Comparison of ENCODE assay signal across 8 mouse cellular contexts in genomic region chr2:48441296-48441990, GRCm38 (mm10).
A peak's percentile ranks its signal among the peaks of the same experiment; 100 is the strongest.
DNase-seq lines count a peak whose midpoint lies in the region; ATAC-seq and TF ChIP-seq lines count a peak whose summit lies in the region.

No protein-coding gene starts in this region.

- H3K9me3 ChIP-seq in intestine, postnatal 0 days (ENCODE audit: control insufficient read depth): no peaks in the 10 kb centered on the region
- no peaks in the 10 kb centered on the region for H3K9me3 ChIP-seq in liver, postnatal 0 days (ENCODE audit: low read length)
- no peaks in the 10 kb centered on the region for H3K9me3 ChIP-seq in stomach, embryonic 15.5 days

- H3K36me3 ChIP-seq in C2C12 (ENCODE audit: control insufficient read depth, insufficient read depth): no peaks in the 10 kb centered on the region
- no peaks in the 10 kb centered on the region for H3K36me3 ChIP-seq in intestine, postnatal 0 days (ENCODE audit: control insufficient read depth, insufficient read depth)
- H3K36me3 ChIP-seq in liver, postnatal 0 days (replicated peaks; ENCODE audit: insufficient read depth, low read length): no peaks in the 10 kb centered on the region
- no peaks in the 10 kb centered on the region for H3K36me3 ChIP-seq in stomach, embryonic 15.5 days

- no peak overlapping the region for H3K9ac ChIP-seq in intestine, postnatal 0 days (ENCODE audit: low read depth, low read length)
- no peak overlapping the region for H3K9ac ChIP-seq in liver, postnatal 0 days (replicated peaks)
- no peak overlapping the region for H3K9ac ChIP-seq in stomach, embryonic 15.5 days

- 27% methylated on average over 11 of the region's 11 CpGs for WGBS in intestine, postnatal 0 days
- WGBS in liver, postnatal 0 days (ENCODE audit: insufficient replicate concordance): 67% methylated on average over 11 of the region's 11 CpGs
- 33% methylated on average over 11 of the region's 11 CpGs for whole genome bisulfite sequencing in stomach, embryonic 15.5 days

- no peak for TF ChIP-seq EP300 in liver, postnatal 0 days (IDR thresholded peaks at IDR 0.05; ENCODE audit: low read depth)

- H3K27ac ChIP-seq in intestine, postnatal 0 days (ENCODE audit: low read depth, low read length): peak overlapping the region; percentile 75
- no peak overlapping the region for H3K27ac ChIP-seq in liver, postnatal 0 days (ENCODE audit: low read depth)
- H3K27ac ChIP-seq in stomach, embryonic 15.5 days: peak overlapping the region; percentile 77

- intact Hi-C loops in left cerebral cortex, postnatal 10 days (cut with DNase I): no loop called here

- H3K4me2 ChIP-seq in intestine, postnatal 0 days (replicated peaks; ENCODE audit: low read depth): peak overlapping the region; percentile 53
- H3K4me2 ChIP-seq in liver, postnatal 0 days (ENCODE audit: low read depth, low read length): 0 out of 2 replicates have a peak overlapping the region, but pooled peaks have one; percentile 7
- peak overlapping the region; percentile 27; the same call in 1 of the 2 replicates for H3K4me2 ChIP-seq in stomach, embryonic 15.5 days

- H3K79me3 ChIP-seq in C2C12 (ENCODE audit: low read depth): no peaks in the 10 kb centered on the region

- no peak for TF ChIP-seq CTCF in C2C12 (IDR thresholded peaks at IDR 0.05; ENCODE audit: control insufficient read depth, insufficient read depth, insufficient read length)
- TF ChIP-seq CTCF in intestine, postnatal 0 days (IDR thresholded peaks at IDR 0.05; ENCODE audit: low read depth): peak; percentile 51
- no peak for TF ChIP-seq CTCF in liver, postnatal 0 days (IDR thresholded peaks at IDR 0.05; ENCODE audit: low read depth)

- peak; percentile 52 for DNase-seq in embryo, embryonic 11 days
- peak; percentile 25 for DNase-seq in liver, postnatal 0 days
- no peak for DNase-seq in cerebellum, postnatal 4 days (ENCODE audit: low spot score in 2 of 2)
- no peak for DNase-seq in left cerebral cortex, postnatal 10 days (ENCODE audit: extremely low spot score in 1 of 2, low spot score in 2 of 2)

- no peaks in the 10 kb centered on the region for H3K79me2 ChIP-seq in C2C12 (ENCODE audit: control insufficient read depth, insufficient read depth)

- ATAC-seq in intestine, postnatal 0 days: peak; percentile 87
- peak; percentile 62 for ATAC-seq in liver, postnatal 0 days
- ATAC-seq in stomach, embryonic 15.5 days (ENCODE audit: insufficient read depth, low FRiP score, low read depth): peak; percentile 92
- ATAC-seq in megakaryocyte, adult 5-6 weeks (ENCODE audit: poor library complexity, severe bottlenecking): no peak

- peaks cover 4% of the 10 kb centered on the region; the same call in 1 of the 2 replicates for H3K4me1 ChIP-seq in intestine, postnatal 0 days (replicated peaks; ENCODE audit: control insufficient read depth, insufficient read depth, low read length)
- H3K4me1 ChIP-seq in liver, postnatal 0 days (ENCODE audit: insufficient read depth): no peaks in the 10 kb centered on the region
- H3K4me1 ChIP-seq in stomach, embryonic 15.5 days: 0 out of 2 replicates have a peak, but pooled peaks cover 7% of the 10 kb centered on the region

- no peaks in the 10 kb centered on the region for H3K27me3 ChIP-seq in C2C12 (ENCODE audit: control insufficient read depth, insufficient read depth, insufficient read length)
- H3K27me3 ChIP-seq in intestine, postnatal 0 days (replicated peaks; ENCODE audit: control insufficient read depth, insufficient read depth, low read length): no peaks in the 10 kb centered on the region
- no peaks in the 10 kb centered on the region for H3K27me3 ChIP-seq in liver, postnatal 0 days (ENCODE audit: insufficient read depth, low read length)
- no peaks in the 10 kb centered on the region for H3K27me3 ChIP-seq in stomach, embryonic 15.5 days (replicated peaks)

- no peak overlapping the region for H3K4me3 ChIP-seq in C2C12 (ENCODE audit: insufficient read depth, poor library complexity, severe bottlenecking)
- peak overlapping the region; percentile 16; the same call in 1 of the 2 replicates for H3K4me3 ChIP-seq in intestine, postnatal 0 days (ENCODE audit: low read depth, low read length)
- H3K4me3 ChIP-seq in liver, postnatal 0 days (ENCODE audit: low read depth, low read length): no peak overlapping the region
- no peak overlapping the region for H3K4me3 ChIP-seq in stomach, embryonic 15.5 days (replicated peaks)

- no peak overlapping the region for H3ac ChIP-seq in C2C12 (ENCODE audit: control insufficient read depth, insufficient read length, low read depth)

TF ChIP-seq in C2C12, 6 proteins besides CTCF, POLR2A, EP300 and RAD21:
- TF ChIP-seq MYOD1 (IDR thresholded peaks at IDR 0.05; ENCODE audit: control insufficient read depth, insufficient read length, low read depth) (no peak), CEBPB (IDR thresholded peaks at IDR 0.05; ENCODE audit: low read depth) (peak; percentile 20), MYOG (IDR thresholded peaks at IDR 0.05; ENCODE audit: control insufficient read depth, extremely low read depth, insufficient read length) (no peak), USF1 (IDR thresholded peaks at IDR 0.05; ENCODE audit: low read depth) (no peak)

Comparison
In these comparisons a context has a peak if more than half of its experiments do, and no peak if none do; other contexts are left out.
1. DNase-seq: peak in embryo, embryonic 11 days (single experiment) and liver, postnatal 0 days (single experiment); none in cerebellum, postnatal 4 days (0 of 2) and left cerebral cortex, postnatal 10 days (0 of 2).
2. Peak in every context shown above with its lines, with median percentiles within 50 percentile points of each other: H3K4me2 ChIP-seq.